Mouse (Mus musculus) liver, embryonic 14.5 days (tissue): ENCODE results near the gene Tubgcp4.

Experiments
- CTCF ChIP-seq: IDR thresholded peaks from 2 replicates; pipeline ENCODE4 v1.5.1; 2016; ENCODE audit warnings: antibody characterized with exemption, low read depth, control low read depth
- EP300 ChIP-seq: IDR thresholded peaks from 2 replicates; pipeline ENCODE4 v1.6.1; 2016; ENCODE audit warnings: antibody characterized with exemption, low read depth

- TF ChIP-seq CTCF (no peak), EP300 (no peak)
These were observed 28.0 kb upstream of the Tubgcp4 start for GRCm38 (mm10) chr2:121142415-121142814.
